Mouse (Mus musculus) liver, embryonic 14.5 days (tissue): ENCODE measurements around the gene Itga7.

Experiments used
- CTCF ChIP-seq: IDR thresholded peaks from 2 replicates; pipeline ENCODE4 v1.5.1; 2016; ENCODE audit warnings: antibody characterized with exemption, low read depth, control low read depth
- EP300 ChIP-seq: IDR thresholded peaks from 2 replicates; pipeline ENCODE4 v1.6.1; 2016; ENCODE audit warnings: antibody characterized with exemption, low read depth

- TF ChIP-seq CTCF (no peak), EP300 (no peak)
Observed at GRCm38 (mm10) chr10:128909567-128910028, 24.0 kb upstream of the Itga7 start.
